Mouse (Mus musculus) bone marrow macrophage, adult 2 months (primary cell): ENCODE results near the gene Csf2rb. TPM values are rescaled to one million over a fixed set of nuclear protein-coding genes. Genes with fewer than 3 reads are reported as not detected.

ENCODE experiments used
- H3K27ac ChIP-seq: 2 replicates; pipeline ENCODE4 v1.5.1; 2012; ENCODE audit warnings: low read depth, low read length; ENCODE audit not compliant: insufficient read depth
- H3K4me1 ChIP-seq: 2 replicates; pipeline ENCODE4 v1.6.1; 2012; ENCODE audit warnings: low read length; ENCODE audit not compliant: control insufficient read depth, insufficient read depth
- H3K4me3 ChIP-seq: 2 replicates; pipeline ENCODE4 v1.5.1; 2012; ENCODE audit warnings: mild to moderate bottlenecking, low read length, moderate library complexity; ENCODE audit not compliant: insufficient read depth
- CTCF ChIP-seq: IDR thresholded peaks from 2 replicates; pipeline ENCODE4 v1.5.1; 2012; ENCODE audit warnings: low read depth, mild to moderate bottlenecking, low read length, moderate library complexity
- POLR2A ChIP-seq: IDR thresholded peaks from 2 replicates; pipeline ENCODE4 v1.6.1; 2012; ENCODE audit warnings: mild to moderate bottlenecking, low read depth, low read length, borderline replicate concordance
- polyA plus RNA-seq: library from polyadenylated mRNA; stranded (reverse); fragments of >200 nt; gene quantifications from 2 replicates; pipeline ENCODE4 v1.2.4, GENCODE M21; 2012; ENCODE audit not compliant: missing spikeins, insufficient read depth, insufficient read length

Csf2rb gene
- polyA plus RNA-seq, 1 experiment = 193 TPM

- TF ChIP-seq CTCF = no peak
- TF ChIP-seq POLR2A = no peak
- peaks cover 39% of the 10 kb centered on the region for H3K4me1 ChIP-seq
- H3K4me3 ChIP-seq = no peak overlapping the region
- H3K27ac ChIP-seq = no peak overlapping the region
Measured at GRCm38 (mm10) chr15:78372796-78373195, 47.2 kb downstream of the Csf2rb start.

GRCm38 (mm10) chr15:78374204-78374603 lies 48.7 kb downstream of the Csf2rb start:
- no peak overlapping the region for H3K27ac ChIP-seq
- no peak overlapping the region for H3K4me3 ChIP-seq
- TF ChIP-seq POLR2A (no peak), CTCF (no peak; the same call in 1 of the 2 replicates)
- peaks cover 29% of the 10 kb centered on the region for H3K4me1 ChIP-seq

- Histone ChIP-seq H3K4me1 (peaks cover 10% of the 10 kb centered on the region), H3K4me3 (no peak overlapping the region), H3K27ac (no peak overlapping the region)
- TF ChIP-seq POLR2A = no peak
- no peak for TF ChIP-seq CTCF
Measured at GRCm38 (mm10) chr15:78377859-78378258, 52.3 kb downstream of the Csf2rb start.

DNA sequence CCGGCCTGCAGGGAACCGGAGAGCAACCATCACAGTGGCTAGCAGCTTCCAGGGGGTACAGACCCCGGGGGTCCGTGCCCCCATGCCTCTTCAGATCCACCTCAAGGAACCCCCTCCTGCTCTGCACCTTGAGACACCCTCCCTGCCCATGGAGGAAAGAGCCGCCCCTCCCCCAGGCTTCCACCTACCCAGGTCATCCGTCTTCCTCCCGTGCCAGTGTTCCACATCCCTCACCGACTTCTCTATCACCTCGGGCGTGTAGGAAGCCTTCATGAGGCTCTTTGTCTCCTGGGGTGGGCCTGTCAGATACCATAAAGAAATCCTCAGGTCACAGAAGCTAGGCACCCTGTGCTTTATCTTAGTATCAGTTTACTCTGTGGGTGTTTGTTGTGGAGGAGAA lies 53.0 kb downstream of the Csf2rb start:
- H3K4me3 ChIP-seq = no peak overlapping the region
- H3K4me1 ChIP-seq = peaks cover 7% of the 10 kb centered on the region
- TF ChIP-seq CTCF (no peak), POLR2A (no peak)
- H3K27ac ChIP-seq = no peak overlapping the region

- H3K27ac ChIP-seq = no peak overlapping the region
- no peak overlapping the region for H3K4me3 ChIP-seq
- TF ChIP-seq CTCF (no peak), POLR2A (no peak)
- H3K4me1 ChIP-seq = peaks cover 6% of the 10 kb centered on the region
Measured at GRCm38 (mm10) chr15:78380208-78380607, 54.7 kb downstream of the Csf2rb start.

- Histone ChIP-seq H3K4me3 (no peak overlapping the region), H3K4me1 (peaks cover 6% of the 10 kb centered on the region), H3K27ac (no peak overlapping the region)
- no peak for TF ChIP-seq POLR2A
- TF ChIP-seq CTCF = no peak
Measured at GRCm38 (mm10) chr15:78380741-78381140, 55.2 kb downstream of the Csf2rb start.

- Histone ChIP-seq H3K27ac (no peak overlapping the region), H3K4me1 (peaks cover 6% of the 10 kb centered on the region), H3K4me3 (no peak overlapping the region)
- TF ChIP-seq CTCF (no peak), POLR2A (no peak)
Measured at GRCm38 (mm10) chr15:78382115-78382514, 56.6 kb downstream of the Csf2rb start.

DNA sequence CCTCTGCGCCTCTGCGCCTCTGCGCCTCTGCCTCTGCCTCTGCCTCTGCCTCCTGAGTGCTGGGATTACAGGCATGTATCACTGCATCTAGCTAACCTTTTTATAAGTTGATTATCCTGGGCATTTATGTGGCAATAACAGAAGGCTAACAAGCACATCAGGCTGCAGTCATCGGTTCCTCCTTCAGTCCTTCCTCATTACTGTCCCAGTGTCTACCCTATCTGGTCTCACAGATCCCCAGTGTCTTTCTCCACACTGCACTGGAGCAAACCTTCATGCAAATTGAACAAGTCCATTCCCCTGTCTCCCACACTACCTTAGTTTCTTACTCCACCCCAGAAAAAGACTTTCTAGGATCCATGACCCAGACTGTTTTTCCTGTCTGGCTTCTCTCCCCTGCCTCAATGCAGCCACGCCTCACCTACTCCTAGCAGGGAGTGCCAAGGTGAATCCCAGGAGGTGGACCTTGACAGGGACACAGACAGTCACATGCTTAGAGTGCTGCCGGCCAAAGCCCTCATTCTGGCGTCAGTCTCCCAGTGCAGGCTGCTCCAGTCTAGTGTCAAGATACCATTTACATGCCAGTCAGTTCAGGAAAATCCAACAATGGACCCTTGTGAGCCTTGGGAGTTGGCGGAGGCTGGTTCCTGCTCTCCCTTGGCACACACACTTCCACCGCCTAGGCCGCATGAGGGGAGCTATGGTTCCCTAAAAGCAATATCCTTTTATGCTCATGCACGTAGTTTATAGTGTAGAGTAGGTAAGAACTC lies 58.1 kb downstream of the Csf2rb start:
- TF ChIP-seq CTCF = no peak
- TF ChIP-seq POLR2A = no peak
- Histone ChIP-seq H3K4me1 (peaks cover 6% of the 10 kb centered on the region), H3K4me3 (no peak overlapping the region), H3K27ac (no peak overlapping the region)

DNA sequence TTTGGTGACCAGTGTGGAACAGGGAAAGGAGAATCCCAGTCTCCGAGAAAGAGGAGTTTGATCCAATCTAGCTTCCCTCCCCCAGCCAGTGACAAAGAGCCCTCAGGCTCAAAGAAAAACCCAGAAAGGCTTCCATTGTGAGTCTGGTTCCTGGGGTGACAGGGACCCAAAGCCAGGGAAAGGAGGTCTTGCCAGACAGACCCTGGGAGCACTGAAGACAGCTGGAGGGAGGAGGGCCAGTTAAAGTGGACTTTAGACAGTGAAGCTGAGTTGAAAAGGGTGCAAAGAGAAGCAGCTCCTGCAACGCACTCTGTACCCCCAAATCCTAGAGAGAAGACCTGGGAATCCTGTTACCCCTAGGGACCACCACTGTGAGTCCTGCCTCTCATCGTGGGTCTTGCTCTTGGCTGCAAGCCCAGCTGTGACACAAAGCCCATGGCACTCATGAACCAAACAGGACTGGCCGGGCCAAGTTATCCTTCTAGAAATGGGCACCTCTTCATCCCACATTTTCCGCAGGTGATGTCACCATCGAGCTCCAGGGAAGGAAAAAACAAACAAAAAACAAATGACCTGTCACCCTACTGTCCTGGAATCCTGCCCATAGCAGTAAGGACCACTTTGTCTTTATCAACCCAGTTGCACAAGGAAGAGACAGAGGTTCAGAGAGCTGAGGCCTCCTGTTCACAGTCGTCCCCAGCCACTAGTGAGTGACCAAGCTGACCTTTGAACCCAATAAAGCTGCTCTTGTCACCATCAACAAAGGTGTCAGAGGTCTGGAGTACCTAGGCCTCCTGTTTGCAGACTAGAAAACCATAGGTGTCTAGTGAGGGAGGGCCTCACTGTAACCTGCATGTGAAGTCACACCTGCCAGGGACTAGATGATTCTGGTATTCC lies 58.9 kb downstream of the Csf2rb start:
- no peak for TF ChIP-seq CTCF
- TF ChIP-seq POLR2A = no peak
- H3K4me1 ChIP-seq = peaks cover 6% of the 10 kb centered on the region
- H3K4me3 ChIP-seq = no peak overlapping the region
- no peak overlapping the region for H3K27ac ChIP-seq

GRCm38 (mm10) chr15:78385564-78385963 lies 60.0 kb downstream of the Csf2rb start:
- Histone ChIP-seq H3K27ac (no peak overlapping the region), H3K4me3 (no peak overlapping the region), H3K4me1 (peaks cover 10% of the 10 kb centered on the region)
- TF ChIP-seq POLR2A (no peak), CTCF (no peak)
